Mouse (Mus musculus) left cerebral cortex, postnatal 4 days (tissue): Measurements from ENCODE around the gene Dpf3. TPM values are rescaled to one million over a fixed set of nuclear protein-coding genes. Genes with fewer than 3 reads are reported as not detected.

Experiments
- DNase-seq: peaks from one replicate; pipeline ENCODE4 v3.0.0-alpha.2; 2022
- intact Hi-C: fragments of 180-260 bp; cut with DNase I; formaldehyde crosslinking; loops from one replicate; pipeline ENCODE4 v1.15.1; 2025
- total RNA-seq, 2 experiments: library from RNA; stranded (reverse); gene quantifications; 2 replicates each; pipeline ENCODE4 v1.2.3; 2021

Dpf3 gene
- total RNA-seq, 2 experiments from 2014 or later, result 7.0 to 11.0 TPM

- intact Hi-C loops, result no loop called here
- no peak for DNase-seq
Measured at GRCm38 (mm10) chr12:83234981-83235380, 252.5 kb downstream of the Dpf3 start.

GRCm38 (mm10) chr12:83233651-83234050 lies 253.9 kb downstream of the Dpf3 start:
- intact Hi-C loops, result no loop called here
- DNase-seq, result no peak

DNA sequence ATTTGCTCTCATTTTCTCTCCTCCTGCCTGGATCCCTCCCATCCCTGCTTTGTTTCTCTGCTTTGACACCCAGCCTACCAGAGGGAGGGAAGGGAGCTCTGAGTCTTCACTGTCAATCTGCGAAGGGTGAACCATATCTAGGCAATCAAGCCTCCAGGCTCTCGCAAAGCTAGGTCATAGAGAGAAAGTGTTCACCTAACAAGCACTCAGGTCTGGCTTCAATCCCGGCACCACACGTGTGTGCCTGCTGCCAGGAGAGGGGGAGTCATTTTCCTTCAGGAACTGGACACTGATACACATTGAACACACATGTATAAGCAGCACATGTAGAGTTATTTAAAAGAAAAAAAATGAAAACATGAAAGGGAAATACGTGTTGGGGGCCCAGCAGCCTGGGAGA lies 254.6 kb downstream of the Dpf3 start:
- no peak for DNase-seq
- intact Hi-C loops, result no loop called here

- intact Hi-C loops, result no loop called here
- no peak for DNase-seq
Measured at GRCm38 (mm10) chr12:83231258-83231657, 256.3 kb downstream of the Dpf3 start.

GRCm38 (mm10) chr12:83229683-83230082 lies 257.8 kb downstream of the Dpf3 start:
- intact Hi-C loops, result no loop called here
- DNase-seq, result no peak

DNA sequence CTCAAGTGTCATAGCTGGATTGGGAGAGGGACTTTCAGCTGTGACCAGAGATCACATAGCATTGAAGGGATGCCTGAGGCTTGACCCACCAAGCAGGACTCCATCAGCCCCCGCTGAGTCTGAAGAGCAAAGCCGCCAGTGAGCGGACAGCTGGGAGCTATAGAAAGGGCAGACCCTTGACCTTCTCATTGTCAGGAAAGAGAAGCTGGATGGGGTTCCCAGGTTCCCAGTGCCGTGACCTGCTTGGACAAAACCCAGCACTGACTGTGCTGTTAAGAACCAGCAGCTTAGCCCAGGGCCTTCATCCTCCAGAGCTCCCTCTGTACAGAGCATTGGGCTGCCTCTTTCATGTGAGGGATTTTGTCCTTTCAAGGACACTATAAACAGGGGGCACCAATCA lies 260.5 kb downstream of the Dpf3 start:
- DNase-seq, result no peak
- intact Hi-C loops, result no loop called here

DNA sequence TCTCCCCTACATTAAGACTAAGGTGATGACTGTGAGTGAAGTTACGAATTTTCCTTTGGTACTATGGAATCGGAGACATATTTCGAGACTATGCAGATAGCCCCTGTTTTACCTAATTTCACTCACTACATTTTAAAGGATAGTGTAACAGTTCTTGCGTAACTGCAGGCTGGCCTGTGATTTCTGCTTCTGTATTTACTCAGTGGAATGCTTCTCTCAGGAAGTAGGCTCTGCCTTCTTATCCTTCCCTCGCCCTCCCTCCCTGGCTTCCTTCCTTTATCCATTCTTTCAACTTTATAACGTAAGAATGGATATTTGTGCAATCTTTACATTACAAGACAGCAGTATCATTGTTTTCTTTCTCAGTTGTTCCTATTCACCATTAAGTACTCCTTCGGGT lies 266.6 kb downstream of the Dpf3 start:
- DNase-seq, result no peak
- intact Hi-C loops, result no loop called here

DNA sequence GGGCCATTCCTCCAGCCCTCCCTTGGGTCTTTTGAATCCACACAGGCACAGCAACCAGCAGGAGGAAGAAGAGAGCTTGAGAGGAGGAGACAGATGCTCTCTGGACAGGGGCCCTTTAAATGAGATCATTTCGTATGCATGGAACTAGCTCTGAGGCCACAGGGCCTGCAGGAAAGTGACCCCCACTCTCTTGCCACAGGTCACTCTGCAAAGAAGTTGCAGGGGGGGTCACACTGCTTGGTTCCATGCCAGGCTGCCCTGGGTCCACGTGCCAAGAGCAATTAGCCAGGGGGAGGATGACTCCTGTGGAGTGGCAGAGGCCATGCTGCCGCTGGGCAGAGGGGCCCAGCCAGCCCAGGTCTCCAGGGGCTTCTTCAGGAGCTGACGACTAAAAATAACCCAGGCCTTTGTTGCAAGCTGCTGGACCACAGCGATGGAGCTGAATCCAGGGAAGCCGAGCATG lies 273.6 kb downstream of the Dpf3 start:
- intact Hi-C loops, result no loop called here
- DNase-seq, result peak; percentile 71

- DNase-seq, result no peak
- intact Hi-C loops, result no loop called here
Measured at GRCm38 (mm10) chr12:83211976-83212375, 275.5 kb downstream of the Dpf3 start.

- intact Hi-C loops, result no loop called here
- DNase-seq, result no peak
Measured at GRCm38 (mm10) chr12:83211146-83211822, 276.2 kb downstream of the Dpf3 start.

DNA sequence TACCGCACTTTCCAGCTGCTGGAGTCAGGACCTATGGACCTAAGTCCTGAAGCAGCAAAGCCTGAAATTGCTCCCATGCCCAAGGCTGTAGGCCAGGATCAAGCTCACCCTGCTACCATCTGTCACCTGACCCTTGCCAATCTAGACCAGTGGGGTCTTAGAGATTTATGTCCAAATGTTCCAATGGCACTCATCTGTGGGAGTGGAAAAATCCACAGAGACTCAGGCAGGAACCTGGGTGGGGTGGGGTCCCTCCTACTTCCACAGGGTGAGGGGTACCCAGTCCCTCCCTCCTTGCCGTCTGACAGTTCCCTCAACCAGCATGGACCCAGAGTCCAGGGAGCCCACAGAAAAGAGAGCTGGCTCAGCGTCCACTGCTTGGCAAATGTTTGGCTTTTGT lies 276.8 kb downstream of the Dpf3 start:
- intact Hi-C loops, result no loop called here

DNA sequence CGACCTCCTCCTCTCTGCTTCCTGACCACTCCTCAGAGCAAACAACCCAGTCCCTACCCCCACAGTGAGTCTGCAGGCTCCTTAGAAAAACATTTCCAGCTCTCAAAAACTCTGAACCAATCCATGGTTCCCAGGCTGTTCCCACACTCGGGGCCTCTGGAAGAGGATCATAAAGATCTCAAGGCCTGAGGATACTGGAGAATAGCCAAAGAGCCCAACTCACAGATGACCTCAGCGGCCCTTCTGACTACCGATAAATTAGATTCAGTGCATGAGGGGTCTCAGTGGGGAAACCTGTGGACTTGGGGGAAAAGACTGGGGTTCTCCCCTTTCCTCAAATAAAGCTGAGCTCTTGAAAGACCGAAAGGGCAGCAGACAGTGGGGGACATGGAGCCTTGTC lies 277.2 kb downstream of the Dpf3 start:
- intact Hi-C loops, result no loop called here
- DNase-seq, result no peak

More for the DNA sequence above, 276.8 kb downstream of the Dpf3 start:
- peak; percentile 57 for DNase-seq

DNA sequence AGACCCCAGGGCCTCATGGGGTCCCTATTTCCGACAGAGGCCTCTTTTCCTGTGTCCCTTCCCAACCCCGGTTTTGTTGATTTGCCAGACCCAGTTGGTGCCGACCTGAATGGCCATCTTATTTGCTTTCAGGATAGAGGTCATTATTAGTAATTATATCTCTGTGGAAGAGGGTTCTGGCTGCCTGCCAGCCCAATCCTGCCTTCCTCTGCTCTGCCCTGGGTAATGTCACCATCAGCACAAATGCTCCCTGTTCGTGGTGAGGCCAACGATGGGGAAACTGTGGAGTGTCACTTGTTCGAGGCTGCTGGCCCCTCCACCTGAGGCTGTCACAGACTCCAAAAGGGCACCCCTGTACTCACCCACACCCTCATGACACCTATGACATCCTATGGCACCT lies 278.1 kb downstream of the Dpf3 start:
- intact Hi-C loops, result no loop called here
- DNase-seq, result peak; percentile 50

GRCm38 (mm10) chr12:83208841-83209240 lies 278.7 kb downstream of the Dpf3 start:
- intact Hi-C loops, result no loop called here

GRCm38 (mm10) chr12:83208011-83208410 lies 279.5 kb downstream of the Dpf3 start:
- DNase-seq, result peak; percentile 79
- intact Hi-C loops, result no loop called here

More at GRCm38 (mm10) chr12:83208841-83209240, 278.7 kb downstream of the Dpf3 start:
- no peak for DNase-seq

DNA sequence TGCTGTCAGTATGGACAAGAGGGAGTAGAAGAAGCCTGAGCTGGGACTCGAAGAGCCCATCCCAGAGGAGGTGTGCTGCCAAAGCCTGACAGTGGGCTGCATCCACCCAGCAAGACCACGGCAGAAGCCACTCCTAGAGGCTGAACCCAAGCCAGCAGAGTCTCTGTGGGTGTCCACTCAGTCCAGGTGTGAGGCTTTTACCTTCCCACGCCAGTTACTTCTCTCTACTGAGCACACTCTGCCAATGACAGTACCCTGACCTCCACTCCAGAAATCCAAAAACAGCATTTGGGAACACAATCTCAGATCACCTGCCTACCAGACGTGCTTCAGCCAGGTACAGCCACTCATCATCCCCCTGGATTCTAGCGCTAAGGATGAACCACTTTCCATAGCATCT lies 280.0 kb downstream of the Dpf3 start:
- no peak for DNase-seq
- intact Hi-C loops, result no loop called here

DNA sequence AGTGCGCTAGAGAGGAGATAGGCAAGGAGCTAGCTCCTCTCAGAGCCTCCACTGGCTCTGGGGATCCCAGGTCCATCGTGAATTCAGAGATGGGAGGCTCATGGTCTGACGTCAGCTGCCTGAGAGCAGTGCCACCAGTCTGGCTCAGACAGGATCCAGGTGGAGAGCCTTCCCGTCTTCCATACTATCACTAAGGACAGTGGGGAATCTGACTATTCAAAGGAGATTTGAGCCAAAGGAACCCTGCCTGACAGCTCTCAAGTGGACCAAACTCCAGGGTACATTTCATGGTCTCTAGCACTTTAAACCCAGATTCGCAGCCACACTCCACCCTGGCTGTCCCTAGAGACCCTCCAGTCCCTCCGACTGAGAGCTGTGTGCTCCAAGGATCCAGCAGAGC lies 280.6 kb downstream of the Dpf3 start:
- intact Hi-C loops, result no loop called here
- no peak for DNase-seq

GRCm38 (mm10) chr12:83204361-83204760 lies 283.2 kb downstream of the Dpf3 start:
- DNase-seq, result peak; percentile 36
- intact Hi-C loops, result no loop called here

GRCm38 (mm10) chr12:83201674-83202073 lies 285.8 kb downstream of the Dpf3 start:
- no peak for DNase-seq
- intact Hi-C loops, result no loop called here

GRCm38 (mm10) chr12:83180561-83180960 lies 307.0 kb downstream of the Dpf3 start:
- peak; percentile 46 for DNase-seq
- intact Hi-C loops, result no loop called here

- intact Hi-C loops, result no loop called here
- no peak for DNase-seq
Measured at GRCm38 (mm10) chr12:83179860-83180259, 307.7 kb downstream of the Dpf3 start.

DNA sequence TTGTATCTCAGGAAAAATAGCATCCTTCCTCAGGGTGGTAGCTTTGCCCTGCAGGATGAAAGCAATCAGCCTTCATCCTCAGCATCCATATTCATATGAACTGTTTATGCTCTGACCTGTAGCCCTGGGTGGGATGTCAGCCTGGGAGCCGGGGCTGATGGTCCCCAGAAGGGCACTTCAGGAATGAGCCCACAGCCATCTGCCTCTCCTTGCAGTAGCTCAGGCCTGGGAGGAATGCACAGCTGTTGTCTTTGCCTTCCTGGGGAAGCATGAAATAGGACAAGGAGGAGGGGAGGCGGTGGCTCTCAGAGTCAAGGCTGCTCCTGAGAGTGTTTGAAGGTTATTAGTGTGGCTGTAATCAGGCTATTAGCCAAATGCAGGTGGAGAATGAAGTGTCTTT lies 308.7 kb downstream of the Dpf3 start:
- no peak for DNase-seq
- intact Hi-C loops, result no loop called here
